In the genomic region with DNA sequence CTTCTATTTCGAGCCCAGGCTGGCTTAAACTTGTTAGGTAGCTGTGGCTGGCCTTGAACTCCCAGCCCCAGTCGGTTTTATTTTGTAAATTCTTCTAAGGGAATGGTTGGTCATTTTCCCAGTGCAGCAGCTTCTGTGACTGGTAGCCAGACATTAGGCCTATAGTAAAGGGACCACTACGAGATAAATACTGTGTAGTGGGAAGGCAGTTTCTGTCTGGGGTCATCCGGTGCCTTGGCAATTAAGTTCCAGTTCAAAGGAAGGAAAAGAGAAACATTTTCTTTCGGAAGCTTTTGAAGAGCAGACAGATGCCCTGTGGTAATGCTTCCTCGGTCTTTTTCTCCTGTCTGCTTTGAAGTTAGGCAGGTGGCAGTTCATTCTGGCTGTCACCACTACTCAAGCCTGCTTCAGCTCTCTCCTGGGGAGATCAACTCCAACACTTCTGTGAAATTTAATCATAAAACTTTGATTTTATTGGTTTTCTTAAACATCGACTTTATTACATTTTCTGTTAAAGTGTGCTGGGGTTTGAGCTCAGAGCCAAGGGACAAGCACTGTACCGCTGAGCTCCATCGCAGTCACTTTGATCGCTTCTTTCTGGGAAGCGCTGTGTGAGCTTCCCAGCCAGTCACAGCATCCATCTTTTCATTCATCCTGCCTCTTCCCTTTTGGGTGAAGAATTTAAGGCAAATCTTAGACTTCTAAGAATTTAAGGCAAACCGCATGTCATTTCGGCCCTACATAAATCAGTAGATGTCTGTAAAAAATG, we compare ENCODE assay signal across 24 mouse cellular contexts. TPM values are rescaled to one million over a fixed set of nuclear protein-coding genes. Genes with fewer than 3 reads are reported as not detected.
DNase-seq lines count a peak whose midpoint lies in the region; ATAC-seq lines count a peak whose summit lies in the region.
"Had no signal": no experiment of that assay in that cellular context is flagged by ENCODE, and none has a peak within 500 bp of the region (broad histone marks: within the 10 kb centered on the region; RNA-seq: fewer than 3 reads in every experiment).

No protein-coding gene starts in this region.

- H3K4me1 ChIP-seq in hindbrain, embryonic 16.5 days (ENCODE audit: control insufficient read depth, insufficient read depth, low read depth, low read length) = no peaks in the 10 kb centered on the region
- no peaks in the 10 kb centered on the region for H3K4me1 ChIP-seq in hindbrain, embryonic 14.5 days (replicated peaks; ENCODE audit: control insufficient read depth, insufficient read depth, low read length)
- H3K4me1 ChIP-seq: heart, embryonic 13.5 days; midbrain, embryonic 12.5 days had no signal

- H3K9me3 ChIP-seq in hindbrain, embryonic 16.5 days (ENCODE audit: control insufficient read depth, low read length) = no peaks in the 10 kb centered on the region
- no peaks in the 10 kb centered on the region for H3K9me3 ChIP-seq in hindbrain, embryonic 14.5 days (ENCODE audit: control insufficient read depth, low read length)
- H3K9me3 ChIP-seq: forebrain, embryonic 10.5 days; heart, embryonic 13.5 days; midbrain, embryonic 12.5 days had no signal

- peak; percentile 69; the same call in 1 of the 2 replicates for ATAC-seq in hindbrain, embryonic 16.5 days
- no peak for ATAC-seq in hindbrain, embryonic 14.5 days (ENCODE audit: low FRiP score)
- ATAC-seq: liver, postnatal 0 days; lung, postnatal 0 days had no signal

- H3K9ac ChIP-seq in hindbrain, embryonic 16.5 days (ENCODE audit: low read depth, low read length) = no peak overlapping the region
- H3K9ac ChIP-seq in hindbrain, embryonic 14.5 days = no peak overlapping the region
- H3K9ac ChIP-seq: heart, embryonic 13.5 days; liver, postnatal 0 days; midbrain, embryonic 12.5 days had no signal

- H3K4me2 ChIP-seq in hindbrain, embryonic 16.5 days (ENCODE audit: low read length) = no peak overlapping the region
- no peak overlapping the region for H3K4me2 ChIP-seq in hindbrain, embryonic 14.5 days (replicated peaks)
- H3K4me2 ChIP-seq: heart, embryonic 13.5 days; midbrain, embryonic 12.5 days had no signal

- H3K36me3 ChIP-seq in hindbrain, embryonic 16.5 days (ENCODE audit: control insufficient read depth, insufficient read depth, low read length) = no peaks in the 10 kb centered on the region
- H3K36me3 ChIP-seq in hindbrain, embryonic 14.5 days (replicated peaks; ENCODE audit: control insufficient read depth, insufficient read depth) = no peaks in the 10 kb centered on the region
- H3K36me3 ChIP-seq: midbrain, embryonic 12.5 days had no signal

- 57% methylated on average over 13 of the region's 13 CpGs for WGBS in hindbrain, embryonic 16.5 days
- 59% methylated on average over 13 of the region's 13 CpGs for WGBS in hindbrain, embryonic 14.5 days

- no peak for DNase-seq in hindbrain, embryonic 14.5 days (ENCODE audit: low spot score)
- DNase-seq in thymus, postnatal 0 days (ENCODE audit: low spot score) = peak; percentile 8
- no peak for DNase-seq in thymus, postnatal 10 days (ENCODE audit: low spot score in 2 of 2)
- DNase-seq in mesoderm, embryonic 11.5 days (ENCODE audit: low read depth, low spot score) = peak; percentile 33
- DNase-seq in right cerebral cortex, postnatal 36 days (ENCODE audit: low spot score in 2 of 2) = no peak
- no peak for DNase-seq in thymus, postnatal 36 days
- DNase-seq: adrenal gland, adult 8-10 months; B cell, adult 2 months; cerebellum, adult 18-20 months; cerebellum, postnatal 25 days; gastrocnemius, postnatal 25 days; heart, adult 18-20 months; heart, postnatal 14 days; kidney, adult 11 months; left cerebral cortex, postnatal 4 days; liver, postnatal 0 days; thymus, adult 18-20 months had no signal

- no peaks in the 10 kb centered on the region for H3K27me3 ChIP-seq in hindbrain, embryonic 16.5 days (replicated peaks; ENCODE audit: control insufficient read depth, insufficient read depth, low read length)
- no peaks in the 10 kb centered on the region for H3K27me3 ChIP-seq in hindbrain, embryonic 14.5 days (ENCODE audit: control insufficient read depth, insufficient read depth, low read length)
- H3K27me3 ChIP-seq: CH12.LX; heart, embryonic 13.5 days; midbrain, embryonic 12.5 days had no signal

- H3K27ac ChIP-seq in hindbrain, embryonic 16.5 days (ENCODE audit: low read depth, low read length) = no peak overlapping the region
- H3K27ac ChIP-seq in hindbrain, embryonic 14.5 days = no peak overlapping the region
- H3K27ac ChIP-seq: forebrain, embryonic 10.5 days; heart, embryonic 13.5 days; macrophage; midbrain, embryonic 12.5 days had no signal

- no peak overlapping the region for H3K4me3 ChIP-seq in hindbrain, embryonic 16.5 days (ENCODE audit: low read length)
- H3K4me3 ChIP-seq in hindbrain, embryonic 14.5 days (replicated peaks; ENCODE audit: low read length) = no peak overlapping the region
- H3K4me3 ChIP-seq: forebrain, embryonic 10.5 days; heart, embryonic 13.5 days; midbrain, embryonic 12.5 days had no signal

RNA-seq across cellular contexts. Expression of gene Dcbld1, which starts 24.9 kb away (rescaled TPM):
- 21.0 and 23.2 TPM in 2 replicates for polyA plus RNA-seq in hindbrain, embryonic 16.5 days (2015; fragmentation: Nextera tagmentation; extraction: Ambion mirVana)
- 21.8 and 23.6 TPM in 2 replicates for polyA plus RNA-seq in hindbrain, embryonic 14.5 days (2014; fragmentation: Nextera tagmentation; extraction: Ambion mirVana)
- polyA plus RNA-seq in thymus, postnatal 0 days (2015; fragmentation: Nextera tagmentation; extraction: Ambion mirVana) = 3.5 and 3.7 TPM in 2 replicates

Comparison
In these comparisons a context has a peak if more than half of its experiments do, and no peak if none do; other contexts are left out.
1. DNase-seq: peak in thymus, postnatal 0 days (single experiment) and mesoderm, embryonic 11.5 days (single experiment); none in hindbrain, embryonic 14.5 days (single experiment), thymus, postnatal 10 days (0 of 2), right cerebral cortex, postnatal 36 days (0 of 2) and thymus, postnatal 36 days (0 of 2).